Mouse (Mus musculus) liver, postnatal 0 days (tissue): ENCODE data around the gene Ifnab.

Experiments used
- CTCF ChIP-seq: sonication (generic); IDR thresholded peaks from 2 replicates; pipeline ENCODE4 v1.5.1; 2016; ENCODE audit warnings: antibody characterized with exemption, low read depth
- EP300 ChIP-seq: IDR thresholded peaks from 2 replicates; pipeline ENCODE4 v1.6.1; 2016; ENCODE audit warnings: antibody characterized with exemption, low read depth, mild to moderate bottlenecking

DNA sequence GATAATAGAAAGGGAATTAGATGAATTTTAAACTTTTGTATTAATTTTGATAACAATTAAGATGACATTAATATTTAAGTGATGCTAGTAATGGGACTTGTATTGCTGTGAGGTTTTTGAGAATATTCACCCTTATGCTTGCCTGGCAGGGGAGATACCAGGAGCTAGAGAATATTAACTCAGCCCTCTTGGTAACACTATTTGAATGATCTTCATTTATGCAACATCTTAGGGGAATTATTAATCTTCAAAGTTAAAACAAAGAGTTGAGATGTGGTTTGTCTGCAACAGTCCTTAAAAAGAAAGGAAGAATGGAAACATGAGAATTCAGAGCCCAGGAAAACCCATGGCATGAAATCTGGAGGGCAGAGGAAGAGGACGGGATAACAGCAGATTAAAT is 8.1 kb upstream of the Ifnab start:
- TF ChIP-seq CTCF, result no peak
- no peak for TF ChIP-seq EP300
